Mouse (Mus musculus): Measurements from ENCODE around the gene Cd300lf. TPM values are rescaled to one million over a fixed set of nuclear protein-coding genes. Genes with fewer than 3 reads are reported as not detected.
A peak's percentile ranks its signal among the peaks of the same experiment; 100 is the strongest.

The Cd300lf gene
- total and polyA plus RNA-seq, 3 experiments, result 15.5 to 36.9 (median 35.3) TPM

DNA sequence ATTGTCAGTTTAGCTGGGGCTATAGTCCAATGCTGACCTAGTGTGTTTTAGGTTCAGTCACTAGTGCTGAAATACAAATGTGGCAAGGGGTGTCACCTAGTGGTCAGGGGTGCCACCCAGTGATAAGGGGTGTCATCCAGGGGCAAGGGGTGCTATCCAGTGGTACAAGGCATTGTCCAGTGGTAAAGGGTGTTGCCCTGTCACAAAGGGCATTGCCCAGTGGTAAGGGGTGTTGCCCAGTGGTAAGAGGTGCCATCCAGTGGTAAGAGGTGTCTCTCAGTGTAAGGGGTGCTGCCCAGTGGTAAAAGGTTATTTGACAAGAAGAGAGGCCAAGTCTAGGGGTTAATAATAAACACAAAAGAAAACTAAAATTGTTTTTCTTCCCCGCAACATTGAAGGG, 56.4 kb downstream of the Cd300lf start:
- H3K4me2 ChIP-seq (ENCODE audit: insufficient read depth, low read depth, poor library complexity, severe bottlenecking), result no peak overlapping the region
- peaks cover 8 to 12% of the 10 kb centered on the region in 2 experiments; a peak in 3 of 4 replicates for H3K4me1 ChIP-seq (ENCODE audit: control insufficient read depth in 1 of 2, insufficient read depth in 2 of 2)
- no peaks in the 10 kb centered on the region for H3K36me3 ChIP-seq (replicated peaks in 1 of 2; ENCODE audit: control insufficient read depth in 1 of 2, insufficient read depth in 1 of 2, low read length in 1 of 2)
- TF ChIP-seq CTCF (conservative IDR thresholded peaks at IDR 0.05 in 1 of 2, IDR thresholded peaks at IDR 0.05 in 1 of 2; ENCODE audit: low read depth in 2 of 2, low read length in 2 of 2) (no peak), NELFE (IDR thresholded peaks at IDR 0.05; ENCODE audit: low read depth, low read length) (no peak), SMC3 (IDR thresholded peaks at IDR 0.05; ENCODE audit: low read depth, low read length) (no peak), USF2 (conservative IDR thresholded peaks at IDR 0.05; ENCODE audit: low read depth, low read length) (no peak), MAX (IDR thresholded peaks at IDR 0.05; ENCODE audit: low read length) (no peak), TBP (conservative IDR thresholded peaks at IDR 0.05; ENCODE audit: low read depth, low read length) (no peak)
- H3K4me3 ChIP-seq (replicated peaks in 1 of 3; ENCODE audit: low read depth in 2 of 3, low read length in 2 of 3, poor library complexity in 1 of 3), result no peak overlapping the region
- no peak for DNase-seq (ENCODE audit: extremely low read depth)
- H3K79me2 ChIP-seq (replicated peaks; ENCODE audit: control insufficient read depth, extremely low read depth, insufficient read depth, poor library complexity, severe bottlenecking), result no peaks in the 10 kb centered on the region
- H3K9me3 ChIP-seq (replicated peaks; ENCODE audit: low read length), result peaks cover 6% of the 10 kb centered on the region
- peaks cover 41% of the 10 kb centered on the region for H3K27me3 ChIP-seq (replicated peaks)
- no peak overlapping the region for H3K27ac ChIP-seq (ENCODE audit: insufficient read depth, low read depth)
- in situ Hi-C loops (cut with MboI; ENCODE audit: low pct_ligation_motif_present, low pct_unique_long_range_greater_than_20kb, low sequenced_read_pairs) (no loop called here), dilution Hi-C loops (cut with MboI; ENCODE audit: extremely low pct_ligation_motif_present, extremely low pct_unique_long_range_greater_than_20kb, low sequenced_read_pairs) (no loop called here)
- H3K9ac ChIP-seq (ENCODE audit: insufficient read depth, low read depth), result no peak overlapping the region

DNA sequence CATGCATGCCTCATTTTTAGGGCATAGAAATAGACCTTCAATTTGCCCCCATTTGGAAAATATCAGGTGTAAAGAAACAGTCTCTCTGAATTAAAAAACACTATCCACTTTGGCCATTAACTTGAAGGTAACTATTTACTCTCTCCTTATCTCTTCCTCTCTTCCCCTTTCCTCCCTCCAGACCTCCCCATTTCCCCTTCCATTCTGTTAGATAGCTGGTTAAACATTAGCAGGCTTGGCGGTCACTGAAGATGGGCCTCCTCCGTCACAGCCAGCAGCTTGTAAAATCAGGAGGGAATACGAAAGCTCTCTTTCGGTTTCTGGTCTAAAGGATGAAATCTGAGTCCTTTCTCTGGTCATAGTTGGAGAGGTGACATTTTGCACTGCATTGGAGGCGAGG, 57.9 kb downstream of the Cd300lf start:
- H3K27ac ChIP-seq (ENCODE audit: insufficient read depth, low read depth), result no peak overlapping the region
- in situ Hi-C loops (cut with MboI; ENCODE audit: low pct_ligation_motif_present, low pct_unique_long_range_greater_than_20kb, low sequenced_read_pairs), result no loop called here
- no peak overlapping the region for H3K4me3 ChIP-seq (replicated peaks in 1 of 3; ENCODE audit: low read depth in 2 of 3, low read length in 2 of 3, poor library complexity in 1 of 3)
- H3K9ac ChIP-seq (ENCODE audit: insufficient read depth, low read depth), result no peak overlapping the region
- no peaks in the 10 kb centered on the region for H3K79me2 ChIP-seq (replicated peaks; ENCODE audit: control insufficient read depth, extremely low read depth, insufficient read depth, poor library complexity, severe bottlenecking)
- DNase-seq (ENCODE audit: extremely low read depth), result no peak
- no peak for TF ChIP-seq RAD21 (IDR thresholded peaks at IDR 0.05; ENCODE audit: low read depth, low read length)
- 0 out of 2 replicates have a peak, but pooled peaks have one; percentile 40 for TF ChIP-seq UBTF (IDR thresholded peaks at IDR 0.05; ENCODE audit: low read depth, low read length)
- peaks cover 50% of the 10 kb centered on the region for H3K27me3 ChIP-seq (replicated peaks)
- no peaks in the 10 kb centered on the region for H3K36me3 ChIP-seq (replicated peaks in 1 of 2; ENCODE audit: control insufficient read depth in 1 of 2, insufficient read depth in 1 of 2, low read length in 1 of 2)
- dilution Hi-C loops (cut with MboI; ENCODE audit: extremely low pct_ligation_motif_present, extremely low pct_unique_long_range_greater_than_20kb, low sequenced_read_pairs), result no loop called here
- no peak overlapping the region for H3K4me2 ChIP-seq (ENCODE audit: insufficient read depth, low read depth, poor library complexity, severe bottlenecking)
- H3K4me1 ChIP-seq (ENCODE audit: control insufficient read depth in 1 of 2, insufficient read depth in 2 of 2), result peaks cover 5 to 12% of the 10 kb centered on the region in 2 experiments; a peak in 3 of 4 replicates
- peaks cover 6% of the 10 kb centered on the region for H3K9me3 ChIP-seq (replicated peaks; ENCODE audit: low read length)

DNA sequence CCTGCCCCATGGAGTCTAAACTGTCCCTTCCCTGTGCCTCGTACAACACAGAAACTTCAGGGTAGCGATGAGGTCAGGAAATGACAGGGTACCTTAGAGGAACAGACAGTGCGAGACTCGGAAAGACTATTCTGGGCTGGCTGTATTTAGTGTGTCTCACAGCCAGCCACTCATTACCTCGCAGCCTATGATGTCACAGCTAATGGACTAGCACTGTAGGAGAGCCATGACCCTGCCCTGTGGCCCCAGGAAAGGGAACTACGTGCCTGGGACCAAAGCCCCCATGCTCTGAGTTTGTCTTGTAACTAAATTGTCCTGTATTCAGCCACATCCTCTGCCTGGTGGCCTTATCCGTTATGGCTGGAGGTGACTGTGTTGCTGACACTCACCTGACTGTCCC, 58.4 kb downstream of the Cd300lf start:
- Histone ChIP-seq H3K36me3 (replicated peaks in 1 of 2; ENCODE audit: control insufficient read depth in 1 of 2, insufficient read depth in 1 of 2, low read length in 1 of 2) (no peaks in the 10 kb centered on the region), H3K9ac (ENCODE audit: insufficient read depth, low read depth) (no peak overlapping the region), H3K79me2 (replicated peaks; ENCODE audit: control insufficient read depth, extremely low read depth, insufficient read depth, poor library complexity, severe bottlenecking) (no peaks in the 10 kb centered on the region), H3K27me3 (replicated peaks) (peaks cover 54% of the 10 kb centered on the region), H3K4me1 (ENCODE audit: control insufficient read depth in 1 of 2, insufficient read depth in 2 of 2) (peaks cover 5 to 12% of the 10 kb centered on the region in 2 experiments; a peak in 3 of 4 replicates), H3K27ac (ENCODE audit: insufficient read depth, low read depth) (no peak overlapping the region), H3K9me3 (replicated peaks; ENCODE audit: low read length) (peaks cover 6% of the 10 kb centered on the region), H3K4me3 (replicated peaks in 1 of 3; ENCODE audit: low read depth in 2 of 3, low read length in 2 of 3, poor library complexity in 1 of 3) (no peak overlapping the region), H3K4me2 (ENCODE audit: insufficient read depth, low read depth, poor library complexity, severe bottlenecking) (no peak overlapping the region)
- in situ Hi-C loops (cut with MboI; ENCODE audit: low pct_ligation_motif_present, low pct_unique_long_range_greater_than_20kb, low sequenced_read_pairs) (no loop called here), dilution Hi-C loops (cut with MboI; ENCODE audit: extremely low pct_ligation_motif_present, extremely low pct_unique_long_range_greater_than_20kb, low sequenced_read_pairs) (no loop called here)
- DNase-seq (ENCODE audit: extremely low read depth), result no peak
- TF ChIP-seq IRF4 (IDR thresholded peaks at IDR 0.05; ENCODE audit: low read depth, low read length), result no peak
- no peak for TF ChIP-seq EP300 (IDR thresholded peaks at IDR 0.05; ENCODE audit: low read length)
- TF ChIP-seq KAT2A (IDR thresholded peaks at IDR 0.05; ENCODE audit: insufficient replicate concordance, low read length), result no peak
- TF ChIP-seq POLR2AphosphoS2 (IDR thresholded peaks at IDR 0.05; ENCODE audit: low read depth, low read length), result no peak
- TF ChIP-seq UBTF (IDR thresholded peaks at IDR 0.05; ENCODE audit: low read depth, low read length), result no peak
- TF ChIP-seq SIN3A (IDR thresholded peaks at IDR 0.05; ENCODE audit: low read length), result no peak
- no peak for TF ChIP-seq MEF2A (IDR thresholded peaks at IDR 0.05; ENCODE audit: borderline replicate concordance, low read depth, low read length)
- TF ChIP-seq MYC (IDR thresholded peaks at IDR 0.05; ENCODE audit: low read depth, low read length), result no peak
